Mouse (Mus musculus): ENCODE results near the gene St8sia1. TPM values are rescaled to one million over a fixed set of nuclear protein-coding genes. Genes with fewer than 3 reads are reported as not detected.
A peak's percentile ranks its signal among the peaks of the same experiment; 100 is the strongest.
"Not testable (repeated sequence)": the region's sequence is repeated elsewhere in the genome, so short reads cannot be mapped to it uniquely, and the experiment has no call there.

The St8sia1 gene
- polyA plus RNA-seq, 1 experiment, result 1.9 TPM

DNA sequence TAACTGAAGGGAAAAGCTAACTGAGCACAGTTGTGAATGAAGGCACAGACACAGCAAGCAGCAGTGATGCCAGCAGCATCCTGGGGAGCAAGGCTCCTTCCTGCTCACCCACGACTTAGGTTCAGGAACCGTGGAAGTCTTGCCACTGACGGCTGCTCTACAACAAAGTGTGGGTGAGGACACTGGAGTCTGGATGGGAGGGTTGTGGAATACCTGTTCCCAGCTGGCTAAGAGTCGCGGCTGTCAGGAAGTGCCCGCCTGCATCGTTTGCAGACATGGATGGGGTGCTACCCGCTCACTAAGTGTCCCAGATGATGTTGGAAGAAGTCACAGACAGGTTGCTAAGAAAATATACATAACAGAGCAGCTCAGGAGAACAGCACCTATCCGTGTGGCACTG is 26.3 kb upstream of the St8sia1 start:
- no peaks in the 10 kb centered on the region for H3K36me3 ChIP-seq (ENCODE audit: control insufficient read depth, insufficient read depth, low read length)
- no peak overlapping the region for H3K27ac ChIP-seq (ENCODE audit: insufficient read depth, low read length)
- DNase-seq (ENCODE audit: low read depth in 1 of 2, low spot score in 2 of 2), result no peak
- TF ChIP-seq CTCF (IDR thresholded peaks at IDR 0.05; ENCODE audit: extremely low read depth, insufficient read depth, insufficient read length, insufficient replicate concordance), result no peak
- no peak for TF ChIP-seq POLR2A (IDR thresholded peaks at IDR 0.05; ENCODE audit: low read depth, low read length)
- no peaks in the 10 kb centered on the region for H3K27me3 ChIP-seq (ENCODE audit: control insufficient read depth, insufficient read depth, low read length)
- H3K4me3 ChIP-seq (ENCODE audit: extremely low read depth, insufficient read depth, insufficient read length), result no peak overlapping the region
- H3K4me1 ChIP-seq (ENCODE audit: control insufficient read depth, insufficient read depth, insufficient read length), result peaks cover 6% of the 10 kb centered on the region; the same call in 1 of the 2 replicates
- WGBS, result 80% methylated on average over 9 of the region's 9 CpGs

DNA sequence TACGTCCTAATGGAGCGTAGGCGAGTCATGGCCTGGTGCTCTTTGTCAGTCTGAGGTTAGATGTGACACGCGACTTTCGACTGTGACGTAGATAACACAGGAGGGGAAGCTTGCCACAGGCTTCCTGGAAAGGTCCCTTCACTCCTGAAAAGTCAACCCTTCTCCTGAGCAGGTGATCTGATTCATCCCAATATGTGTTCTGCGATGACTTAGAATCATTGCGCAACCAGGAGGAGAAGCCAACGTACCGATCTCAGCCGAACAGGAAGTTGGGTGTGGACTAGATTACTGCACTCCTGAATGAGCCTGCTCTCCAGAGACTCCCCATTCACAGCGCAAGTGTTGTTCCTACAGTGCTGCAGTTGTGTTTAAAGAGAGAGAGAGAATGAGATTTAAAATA is 25.2 kb upstream of the St8sia1 start:
- DNase-seq (ENCODE audit: low read depth in 1 of 2, low spot score in 2 of 2), result no peak
- 52% methylated on average over 13 of the region's 13 CpGs for WGBS
- TF ChIP-seq POLR2A (IDR thresholded peaks at IDR 0.05; ENCODE audit: low read depth, low read length) (no peak), CTCF (IDR thresholded peaks at IDR 0.05; ENCODE audit: extremely low read depth, insufficient read depth, insufficient read length, insufficient replicate concordance) (no peak)
- Histone ChIP-seq H3K27me3 (ENCODE audit: control insufficient read depth, insufficient read depth, low read length) (no peaks in the 10 kb centered on the region), H3K27ac (ENCODE audit: insufficient read depth, low read length) (no peak overlapping the region), H3K36me3 (ENCODE audit: control insufficient read depth, insufficient read depth, low read length) (no peaks in the 10 kb centered on the region), H3K4me1 (ENCODE audit: control insufficient read depth, insufficient read depth, insufficient read length) (peaks cover 6% of the 10 kb centered on the region; the same call in 1 of the 2 replicates), H3K4me3 (ENCODE audit: extremely low read depth, insufficient read depth, insufficient read length) (no peak overlapping the region)

DNA sequence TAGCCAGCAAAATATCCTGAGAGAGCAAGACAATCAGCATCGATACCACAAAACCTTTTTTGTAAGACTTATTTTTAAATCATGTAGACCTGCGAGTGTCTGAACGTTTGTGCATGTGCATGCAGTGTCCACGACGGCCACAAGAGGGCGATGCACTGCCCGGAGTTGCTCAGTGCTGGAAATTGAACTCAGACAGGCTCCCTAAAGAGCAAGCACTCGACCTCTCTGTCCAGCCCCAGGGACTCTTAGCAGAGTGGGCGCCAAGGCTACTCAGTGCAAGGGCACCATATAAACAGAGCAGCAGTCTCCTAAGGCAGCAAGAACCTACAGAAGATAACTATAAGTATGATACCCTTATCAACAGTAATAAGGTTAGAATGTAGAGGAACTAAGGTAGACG is 24.5 kb upstream of the St8sia1 start:
- Histone ChIP-seq H3K36me3 (ENCODE audit: control insufficient read depth, insufficient read depth, low read length) (no peaks in the 10 kb centered on the region), H3K27ac (ENCODE audit: insufficient read depth, low read length) (no peak overlapping the region), H3K4me3 (ENCODE audit: extremely low read depth, insufficient read depth, insufficient read length) (no peak overlapping the region), H3K27me3 (ENCODE audit: control insufficient read depth, insufficient read depth, low read length) (no peaks in the 10 kb centered on the region), H3K4me1 (ENCODE audit: control insufficient read depth, insufficient read depth, insufficient read length) (peaks cover 6% of the 10 kb centered on the region; the same call in 1 of the 2 replicates)
- TF ChIP-seq POLR2A (IDR thresholded peaks at IDR 0.05; ENCODE audit: low read depth, low read length) (no peak), CTCF (IDR thresholded peaks at IDR 0.05; ENCODE audit: extremely low read depth, insufficient read depth, insufficient read length, insufficient replicate concordance) (peak; percentile 91)
- peak; percentile 18 to 70 for DNase-seq (ENCODE audit: low read depth in 1 of 2, low spot score in 2 of 2)
- WGBS, result 17% methylated on average over 10 of the region's 10 CpGs

DNA sequence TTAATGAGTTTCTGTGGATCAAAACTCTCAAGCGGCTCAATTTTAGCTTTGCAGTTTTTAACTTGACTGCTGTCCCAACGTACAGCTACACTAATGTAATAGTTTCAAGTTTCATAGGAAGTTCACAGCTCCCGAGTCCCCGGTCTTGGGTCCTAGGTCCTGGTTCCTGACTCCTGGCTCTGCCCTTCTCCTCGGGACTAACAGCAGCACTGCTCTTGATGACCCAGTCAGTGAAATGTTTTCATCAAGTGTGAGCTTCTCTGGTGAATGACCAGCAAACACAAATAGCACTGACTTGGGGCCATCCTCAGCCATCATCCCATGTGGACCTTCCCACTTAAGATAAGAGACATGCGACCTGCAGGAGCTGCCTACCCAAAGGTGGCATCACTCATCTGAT is 24.0 kb upstream of the St8sia1 start:
- Histone ChIP-seq H3K4me3 (ENCODE audit: extremely low read depth, insufficient read depth, insufficient read length) (no peak overlapping the region), H3K4me1 (ENCODE audit: control insufficient read depth, insufficient read depth, insufficient read length) (peaks cover 6% of the 10 kb centered on the region; the same call in 1 of the 2 replicates), H3K27ac (ENCODE audit: insufficient read depth, low read length) (no peak overlapping the region), H3K27me3 (ENCODE audit: control insufficient read depth, insufficient read depth, low read length) (no peaks in the 10 kb centered on the region), H3K36me3 (ENCODE audit: control insufficient read depth, insufficient read depth, low read length) (no peaks in the 10 kb centered on the region)
- DNase-seq (ENCODE audit: low read depth in 1 of 2, low spot score in 2 of 2), result no peak
- no peak for TF ChIP-seq POLR2A (IDR thresholded peaks at IDR 0.05; ENCODE audit: low read depth, low read length)
- no peak for TF ChIP-seq CTCF (IDR thresholded peaks at IDR 0.05; ENCODE audit: extremely low read depth, insufficient read depth, insufficient read length, insufficient replicate concordance)
- 71% methylated on average over 6 of the region's 6 CpGs for WGBS

DNA sequence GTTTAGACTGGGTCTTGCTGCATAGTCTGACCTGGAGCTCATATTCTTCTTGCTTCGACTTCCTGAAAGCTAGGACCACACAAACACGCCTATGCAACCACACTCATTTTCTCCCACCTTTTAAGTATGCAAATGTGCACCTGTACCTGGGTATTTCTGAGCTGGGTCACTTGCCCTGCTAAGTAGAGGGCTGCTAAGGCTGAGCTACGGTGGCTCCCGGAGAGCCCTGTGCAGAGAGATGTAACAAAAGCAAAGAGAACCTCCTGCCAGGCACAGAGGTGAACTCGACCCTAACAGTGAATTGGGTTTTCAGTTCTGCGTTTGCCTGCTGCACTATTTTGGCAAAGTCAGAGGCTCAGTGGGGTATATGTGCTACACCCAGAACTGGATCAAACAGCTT is 23.4 kb upstream of the St8sia1 start:
- H3K27ac ChIP-seq (ENCODE audit: insufficient read depth, low read length), result no peak overlapping the region
- no peak for TF ChIP-seq CTCF (IDR thresholded peaks at IDR 0.05; ENCODE audit: extremely low read depth, insufficient read depth, insufficient read length, insufficient replicate concordance)
- TF ChIP-seq POLR2A (IDR thresholded peaks at IDR 0.05; ENCODE audit: low read depth, low read length), result no peak
- DNase-seq (ENCODE audit: low read depth in 1 of 2, low spot score in 2 of 2), result no peak
- no peak overlapping the region for H3K4me3 ChIP-seq (ENCODE audit: extremely low read depth, insufficient read depth, insufficient read length)
- H3K4me1 ChIP-seq (ENCODE audit: control insufficient read depth, insufficient read depth, insufficient read length), result peaks cover 6% of the 10 kb centered on the region; the same call in 1 of the 2 replicates
- H3K36me3 ChIP-seq (ENCODE audit: control insufficient read depth, insufficient read depth, low read length), result no peaks in the 10 kb centered on the region
- H3K27me3 ChIP-seq (ENCODE audit: control insufficient read depth, insufficient read depth, low read length), result no peaks in the 10 kb centered on the region
- WGBS, result 63% methylated on average over 6 of the region's 6 CpGs

DNA sequence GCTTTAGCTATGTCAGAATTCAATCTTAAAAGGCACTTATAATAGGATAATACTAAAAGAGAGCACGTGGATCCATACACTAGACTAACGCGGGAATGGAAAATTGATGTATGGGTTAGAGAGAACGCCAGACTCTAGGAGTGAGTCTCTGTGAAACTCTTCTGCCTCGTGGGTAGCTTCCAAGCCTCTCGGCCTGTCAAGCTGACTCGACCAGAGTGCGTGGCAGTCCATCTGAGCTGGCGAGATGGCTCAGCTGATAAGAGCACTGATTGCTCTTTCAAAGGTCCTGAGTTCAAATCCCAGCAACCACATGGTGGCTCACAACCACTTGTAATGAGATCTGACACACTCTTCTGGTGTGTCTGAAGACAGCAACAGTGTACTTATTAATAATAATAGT is 22.5 kb upstream of the St8sia1 start:
- not testable (repeated sequence) for DNase-seq (ENCODE audit: low read depth in 1 of 2, low spot score in 2 of 2); H3K4me1 ChIP-seq (ENCODE audit: control insufficient read depth, insufficient read depth, insufficient read length); H3K36me3 ChIP-seq (ENCODE audit: control insufficient read depth, insufficient read depth, low read length); H3K27ac ChIP-seq (ENCODE audit: insufficient read depth, low read length); H3K27me3 ChIP-seq (ENCODE audit: control insufficient read depth, insufficient read depth, low read length); H3K4me3 ChIP-seq (ENCODE audit: extremely low read depth, insufficient read depth, insufficient read length)
- 82% methylated on average over 9 of the region's 9 CpGs for WGBS

DNA sequence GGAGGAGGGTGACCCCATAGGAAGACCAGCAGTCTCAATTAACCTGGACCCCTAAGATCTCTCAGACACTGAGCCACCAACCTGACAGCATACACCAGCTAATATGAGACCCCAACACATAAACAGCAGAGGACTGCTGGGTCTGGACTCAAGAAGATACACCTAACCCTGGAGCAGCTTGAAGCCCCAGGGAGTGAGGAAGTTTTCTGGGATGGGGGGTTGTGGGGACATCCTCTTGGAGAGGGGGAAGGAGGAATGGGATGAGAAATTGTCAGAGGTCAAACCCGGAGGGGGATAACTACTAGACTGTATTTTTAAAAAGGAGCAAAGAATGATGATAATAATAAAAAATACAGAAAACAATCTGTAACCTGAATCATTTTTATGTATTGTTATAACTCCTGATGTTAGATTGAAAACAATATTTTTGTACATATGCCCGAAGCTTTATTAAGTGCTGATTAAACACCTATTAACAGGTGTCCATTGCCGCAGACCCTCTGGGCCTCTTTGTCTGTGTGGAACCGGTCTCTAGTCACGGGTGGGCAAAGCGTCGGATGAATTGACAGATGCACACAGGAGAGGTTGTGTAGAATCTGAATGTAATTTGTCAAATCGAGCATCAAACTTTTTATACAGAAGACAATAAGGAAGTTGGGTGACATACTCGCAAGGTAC is 21.4 kb upstream of the St8sia1 start:
- DNase-seq (ENCODE audit: low read depth in 1 of 2, low spot score in 2 of 2); H3K27me3 ChIP-seq (ENCODE audit: control insufficient read depth, insufficient read depth, low read length); H3K36me3 ChIP-seq (ENCODE audit: control insufficient read depth, insufficient read depth, low read length); H3K27ac ChIP-seq (ENCODE audit: insufficient read depth, low read length); H3K4me3 ChIP-seq (ENCODE audit: extremely low read depth, insufficient read depth, insufficient read length); H3K4me1 ChIP-seq (ENCODE audit: control insufficient read depth, insufficient read depth, insufficient read length): not testable (repeated sequence)
- WGBS, result 89% methylated on average over 9 of the region's 9 CpGs

Measured in spleen, adult 2 months (tissue).